Comparison of ENCODE assay signal across 29 mouse cellular contexts in genomic region chr1:54799421-54799820, GRCm38 (mm10).
DNase-seq lines count a peak whose midpoint lies in the region; ATAC-seq and TF ChIP-seq lines count a peak whose summit lies in the region.
"Had no signal": no experiment of that assay in that cellular context is flagged by ENCODE, and none has a peak within 500 bp of the region (broad histone marks: within the 10 kb centered on the region; RNA-seq: fewer than 3 reads in every experiment).

No protein-coding gene starts in this region.

- H3K9ac ChIP-seq in lung, embryonic 16.5 days (ENCODE audit: low read length) = no peak overlapping the region
- H3K9ac ChIP-seq in liver, postnatal 0 days (replicated peaks) = no peak overlapping the region
- H3K9ac ChIP-seq: heart, embryonic 13.5 days; hindbrain, embryonic 15.5 days; kidney, embryonic 15.5 days; limb, embryonic 13.5 days; liver, embryonic 12.5 days had no signal

- TF ChIP-seq CTCF in liver, postnatal 0 days (IDR thresholded peaks at IDR 0.05; ENCODE audit: low read depth) = no peak

- peak; percentile 69; the same call in 1 of the 2 replicates for ATAC-seq in lung, embryonic 16.5 days (ENCODE audit: low read depth)
- ATAC-seq in liver, postnatal 0 days = no peak
- ATAC-seq in monocyte, adult 5-6 weeks (replicated peaks; ENCODE audit: insufficient number of reproducible peaks, low FRiP score, low TSS enrichment, poor library complexity, severe bottlenecking) = no peak
- ATAC-seq: forebrain, embryonic 16.5 days; inflammation-experienced regulatory T-cells, adult 6 months; liver, embryonic 12.5 days had no signal

- peaks cover 10% of the 10 kb centered on the region for H3K4me1 ChIP-seq in lung, embryonic 16.5 days (replicated peaks; ENCODE audit: control insufficient read depth, insufficient read depth, low read length)
- H3K4me1 ChIP-seq in liver, postnatal 0 days (ENCODE audit: insufficient read depth) = 0 out of 2 replicates have a peak, but pooled peaks cover 3% of the 10 kb centered on the region
- H3K4me1 ChIP-seq: hindbrain, embryonic 10.5 days; kidney, embryonic 15.5 days; liver, embryonic 12.5 days had no signal

- no peak overlapping the region for H3K27ac ChIP-seq in lung, embryonic 16.5 days (ENCODE audit: low read length)
- H3K27ac ChIP-seq in liver, postnatal 0 days (ENCODE audit: low read depth) = no peak overlapping the region
- H3K27ac ChIP-seq: forebrain, embryonic 10.5 days; gastrocnemius, adult 2 months; heart, embryonic 13.5 days; hindbrain, embryonic 10.5 days; hindbrain, embryonic 15.5 days; kidney, embryonic 15.5 days; layer of hippocampus, adult 2 months; left cerebral cortex, adult 2 months; limb, embryonic 13.5 days; liver, embryonic 12.5 days had no signal

- DNase-seq in lung, postnatal 4 days = no peak
- DNase-seq in NIH3T3 (ENCODE audit: low read depth) = peak; percentile 47
- peak; percentile 14 for DNase-seq in fibroblast of lung, adult 2 months (ENCODE audit: low read depth)
- no peak for DNase-seq in liver, postnatal 0 days
- DNase-seq: adrenal gland, adult 2 months; cerebellum, adult 8-10 months; cerebellum, postnatal 25 days; gastrocnemius, adult 2 months; heart, postnatal 10 days; kidney, adult 11 months; kidney, postnatal 36 days; lung, adult 18-20 months; right cerebral cortex, postnatal 14 days; thymus, postnatal 4 days had no signal

- no peak overlapping the region for H3K4me2 ChIP-seq in lung, embryonic 16.5 days (ENCODE audit: low read depth, low read length)
- H3K4me2 ChIP-seq in liver, postnatal 0 days (ENCODE audit: low read depth, low read length) = no peak overlapping the region
- H3K4me2 ChIP-seq: heart, embryonic 13.5 days; hindbrain, embryonic 15.5 days; kidney, embryonic 15.5 days; limb, embryonic 13.5 days; liver, embryonic 12.5 days; midbrain, embryonic 11.5 days had no signal

- 30% methylated on average over 1 of the region's 1 CpGs for WGBS in lung, embryonic 16.5 days
- 53% methylated on average over 1 of the region's 1 CpGs for WGBS in liver, postnatal 0 days (ENCODE audit: insufficient replicate concordance)

- H3K36me3 ChIP-seq in lung, embryonic 16.5 days (ENCODE audit: control insufficient read depth, insufficient read depth, low read length) = no peaks in the 10 kb centered on the region
- H3K36me3 ChIP-seq in liver, postnatal 0 days (replicated peaks; ENCODE audit: insufficient read depth, low read length) = no peaks in the 10 kb centered on the region
- H3K36me3 ChIP-seq: forebrain, embryonic 10.5 days; G1E; heart, embryonic 13.5 days; hindbrain, embryonic 10.5 days; hindbrain, embryonic 15.5 days; kidney, embryonic 15.5 days; limb, embryonic 13.5 days; liver, embryonic 12.5 days had no signal

- no peak overlapping the region for H3K4me3 ChIP-seq in lung, embryonic 16.5 days (ENCODE audit: low read length)
- H3K4me3 ChIP-seq in liver, postnatal 0 days (ENCODE audit: low read depth, low read length) = no peak overlapping the region
- H3K4me3 ChIP-seq: forebrain, embryonic 10.5 days; gastrocnemius, adult 2 months; heart, embryonic 13.5 days; hindbrain, embryonic 10.5 days; hindbrain, embryonic 15.5 days; kidney, embryonic 15.5 days; layer of hippocampus, adult 2 months; left cerebral cortex, adult 2 months; limb, embryonic 13.5 days; liver, embryonic 12.5 days had no signal

- H3K27me3 ChIP-seq in lung, embryonic 16.5 days (ENCODE audit: control insufficient read depth, insufficient read depth, low read depth, low read length) = no peaks in the 10 kb centered on the region
- H3K27me3 ChIP-seq in liver, postnatal 0 days (ENCODE audit: insufficient read depth, low read length) = no peaks in the 10 kb centered on the region
- H3K27me3 ChIP-seq: heart, embryonic 13.5 days; hindbrain, embryonic 15.5 days; kidney, embryonic 15.5 days; limb, embryonic 13.5 days; liver, embryonic 12.5 days had no signal

- no peak for TF ChIP-seq EP300 in liver, postnatal 0 days (IDR thresholded peaks at IDR 0.05; ENCODE audit: low read depth)

- no peaks in the 10 kb centered on the region for H3K9me3 ChIP-seq in lung, embryonic 16.5 days (ENCODE audit: control insufficient read depth, low read length)
- no peaks in the 10 kb centered on the region for H3K9me3 ChIP-seq in liver, postnatal 0 days (ENCODE audit: low read length)
- H3K9me3 ChIP-seq: forebrain, embryonic 10.5 days; G1E; heart, embryonic 13.5 days; hindbrain, embryonic 10.5 days; hindbrain, embryonic 15.5 days; kidney, embryonic 15.5 days; limb, embryonic 13.5 days; liver, embryonic 12.5 days had no signal

Comparison
In these comparisons a context has a peak if more than half of its experiments do, and no peak if none do; other contexts are left out.
1. DNase-seq: peak in NIH3T3 (single experiment) and fibroblast of lung, adult 2 months (single experiment); none in lung, postnatal 4 days (0 of 2) and liver, postnatal 0 days (single experiment).